Mouse (Mus musculus) adrenal gland, postnatal 14 days (tissue): ENCODE data around the gene Gm4779. TPM values are rescaled to one million over a fixed set of nuclear protein-coding genes. Genes with fewer than 3 reads are reported as not detected.
"Not testable (repeated sequence)": the region's sequence is repeated elsewhere in the genome, so short reads cannot be mapped to it uniquely, and the experiment has no call there.

Source experiments
- DNase-seq: peaks from one replicate; pipeline ENCODE4 v3.0.0; 2021; ENCODE audit warnings: mixed read lengths
- long read RNA-seq, 2 experiments: library from polyadenylated mRNA; stranded (forward); transcript quantifications; one replicate each; pipeline ENCODE4 v2.0.0; 2021
- total RNA-seq: library from RNA; stranded (reverse); gene quantifications from 2 replicates; pipeline ENCODE4 v1.2.3, GENCODE M21; 2021

Gene Gm4779
- not detected in 2 replicates for total RNA-seq
- long read RNA-seq, experiment 1 = 0 reads
- long read RNA-seq, experiment 2 = 0 reads

DNA sequence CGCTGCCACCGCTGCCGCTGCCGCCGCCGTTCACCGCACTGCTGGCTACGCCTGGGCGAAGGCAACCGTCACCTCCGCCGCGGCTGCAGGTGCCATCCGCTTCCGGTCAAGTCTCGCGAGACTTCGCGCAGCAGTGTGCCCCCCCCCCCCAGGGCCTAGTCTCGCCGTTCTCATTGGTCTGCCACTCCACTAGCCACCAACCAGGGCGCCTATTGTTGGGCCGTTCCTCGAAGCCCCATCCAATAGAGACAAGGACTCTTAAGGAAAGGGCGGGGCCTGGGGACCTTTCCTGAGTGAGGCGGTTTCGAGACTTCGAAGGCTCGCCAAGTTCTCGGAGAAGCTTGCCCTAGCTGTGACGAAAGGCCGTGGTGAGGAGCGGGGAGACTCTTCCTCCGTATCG is at the start of gene Gm4779, which contains the start of gene 8030474K03Rik:
Gene Gm4779, minus strand, starts transcription at position 82 of the 400 bp plus-strand sequence.
Gene 8030474K03Rik, plus strand, starts transcription at position 315 of the 400 bp plus-strand sequence.
- no peak for DNase-seq

DNA sequence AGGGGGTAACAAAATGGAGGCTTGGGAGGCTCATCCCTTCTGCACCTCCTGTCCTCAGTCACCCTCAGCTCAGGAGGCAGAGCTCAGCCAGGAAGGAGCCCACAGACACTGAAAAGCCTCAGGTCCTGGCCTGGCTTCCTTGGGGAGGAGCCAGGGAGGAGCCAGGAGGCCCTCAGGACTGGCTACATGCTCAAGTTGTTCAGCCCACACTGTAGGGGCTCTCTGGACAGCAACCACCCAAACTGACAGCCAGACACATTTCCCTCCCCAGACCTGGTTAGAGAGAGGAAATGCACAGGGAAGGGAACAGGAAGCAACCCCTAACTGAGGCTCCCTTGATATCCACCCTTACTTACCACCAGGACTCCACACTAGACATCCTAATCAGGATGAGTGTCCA is 25.8 kb upstream of the Gm4779 start:
- DNase-seq = not testable (repeated sequence)

GRCm38 (mm10) chrX:101819163-101819562 is 24.9 kb upstream of the Gm4779 start:
- peak; percentile 9 for DNase-seq

- no peak for DNase-seq
These were observed 17.5 kb upstream of the Gm4779 start for GRCm38 (mm10) chrX:101811750-101812149.

GRCm38 (mm10) chrX:101805512-101805911 is 11.3 kb upstream of the Gm4779 start:
- no peak for DNase-seq

GRCm38 (mm10) chrX:101791551-101791950 is 2.7 kb downstream of the Gm4779 start:
- DNase-seq = peak; percentile 47

DNA sequence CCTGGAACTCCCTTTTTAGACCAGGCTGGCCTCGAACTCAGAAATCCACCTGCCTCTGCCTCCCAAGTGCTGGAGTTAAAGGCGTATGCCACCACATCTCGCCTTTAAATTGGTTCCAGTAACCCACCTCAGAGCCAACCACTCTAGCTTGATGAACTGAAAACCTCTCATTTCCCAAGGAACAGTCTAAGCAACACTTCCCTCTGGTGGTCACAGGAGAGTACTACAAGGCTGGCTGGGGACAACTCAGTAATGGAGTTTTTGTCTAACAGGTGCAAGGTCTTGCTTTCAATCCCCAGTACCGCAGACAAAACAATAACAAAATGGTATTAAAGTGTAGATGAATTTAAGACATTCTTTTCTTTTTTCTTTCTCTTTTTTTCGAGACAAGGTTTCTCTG is 22.2 kb downstream of the Gm4779 start:
- peak; percentile 66 for DNase-seq

- no peak for DNase-seq
These were observed 23.9 kb downstream of the Gm4779 start for GRCm38 (mm10) chrX:101770307-101770706.

GRCm38 (mm10) chrX:101769478-101769877 is 24.7 kb downstream of the Gm4779 start:
- DNase-seq = no peak

- DNase-seq = no peak
These were observed 26.9 kb downstream of the Gm4779 start for GRCm38 (mm10) chrX:101767280-101767679.

DNA sequence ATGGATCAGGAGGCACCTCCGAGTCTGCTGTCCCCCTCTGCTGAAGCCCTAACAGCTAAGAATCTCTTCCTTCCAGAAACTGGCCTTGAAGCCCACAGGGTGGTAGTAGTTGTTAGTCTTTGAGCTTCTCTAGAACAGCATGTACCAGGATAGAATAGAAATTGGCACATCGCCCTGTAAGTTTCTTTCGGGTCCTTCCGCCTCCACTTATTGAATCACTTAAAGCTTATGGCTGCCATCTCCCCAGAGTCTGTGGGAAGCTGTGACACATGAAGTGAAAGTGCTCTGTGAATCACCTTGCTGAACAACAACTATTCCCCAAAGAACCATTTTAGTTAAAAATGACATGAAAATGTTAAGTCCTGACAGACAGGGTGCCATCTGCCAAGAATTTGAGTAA is 29.1 kb downstream of the Gm4779 start:
- DNase-seq = no peak

- no peak for DNase-seq
These were observed 29.6 kb downstream of the Gm4779 start for GRCm38 (mm10) chrX:101764621-101765020.

DNA sequence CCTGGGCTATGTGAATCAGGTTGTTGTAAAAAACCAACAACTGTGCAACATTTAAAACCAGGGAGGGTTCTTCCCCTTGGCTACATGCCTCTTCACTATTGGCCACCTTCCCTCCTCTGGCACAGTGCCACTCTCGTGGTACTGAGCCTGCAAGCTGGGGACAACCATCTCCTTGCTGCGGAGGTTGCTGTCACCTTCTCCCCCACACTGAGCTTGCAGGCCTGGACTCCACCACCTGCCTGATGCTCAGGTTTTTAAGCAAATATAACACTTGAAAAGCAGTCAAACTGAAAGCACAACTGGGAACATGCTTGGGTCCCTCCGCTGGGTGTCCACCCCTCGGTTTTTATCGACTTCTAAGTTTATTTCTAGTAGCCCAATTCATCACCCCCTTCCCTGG is 39.7 kb downstream of the Gm4779 start:
- peak; percentile 32 for DNase-seq

- DNase-seq = no peak
These were observed 44.1 kb downstream of the Gm4779 start for GRCm38 (mm10) chrX:101750144-101750543.

- no peak for DNase-seq
These were observed 53.2 kb downstream of the Gm4779 start for GRCm38 (mm10) chrX:101741064-101741433.

DNA sequence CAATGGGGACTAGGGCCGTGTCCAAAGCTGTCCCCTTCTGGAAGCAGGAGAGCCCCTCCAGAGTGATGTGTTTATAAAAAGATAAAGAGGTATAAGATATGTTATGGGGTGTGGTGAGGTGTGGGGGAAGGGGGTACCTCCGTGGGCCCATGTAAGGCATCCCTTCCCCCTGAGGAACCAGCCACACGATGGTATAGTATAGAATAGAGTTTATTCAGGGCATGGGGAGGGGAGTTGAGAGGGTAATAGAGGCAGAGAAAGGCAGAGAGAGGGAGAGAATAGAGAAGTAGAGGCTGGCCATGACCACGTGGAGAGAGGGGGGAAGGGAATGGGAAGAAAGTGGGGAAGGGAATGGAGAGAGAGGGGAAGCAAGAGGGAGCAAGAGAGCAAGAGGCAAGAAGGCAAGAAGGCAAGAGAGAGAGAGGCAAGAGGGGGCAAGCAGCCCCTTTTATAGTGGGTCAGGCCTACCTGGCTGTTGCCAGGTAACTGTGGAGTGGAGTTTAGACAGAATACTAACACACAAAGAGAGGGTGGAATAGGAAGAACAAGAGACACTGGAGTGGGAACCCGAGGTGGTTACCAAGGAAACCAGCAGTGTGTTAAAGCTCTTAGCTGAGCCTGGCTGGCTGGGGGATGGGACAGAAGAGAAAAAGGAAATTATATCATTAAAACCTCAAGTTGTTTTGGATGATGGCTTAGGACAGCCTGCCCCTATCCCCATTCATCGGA is 53.7 kb downstream of the Gm4779 start:
- no peak for DNase-seq

Other genes starting within 250 kb of the Gm4779 start
- 154 and 179 TPM in 2 replicates for gene Ogt, start 154.4 kb downstream of the Gm4779 start, total RNA-seq
- 0.19 and 0.90 TPM in 2 replicates for gene Cxcr3, start 60.2 kb downstream of the Gm4779 start, total RNA-seq
- 0.15 and 0.19 TPM in 2 replicates for gene 8030474K03Rik, start 233 bp upstream of the Gm4779 start, total RNA-seq
- gene Nhsl2, start 55.0 kb upstream of the Gm4779 start, total RNA-seq = 5.7 and 6.2 TPM in 2 replicates